Mouse (Mus musculus) myocyte (in vitro differentiated cells): ENCODE measurements at regions not wholly inside any gene's neighbourhood (a gene's known extent, or its start where the extent isn't known, plus 50 kb on each side); places are given as distances from the start of the nearest gene placed in this dataset.

Experiments
- H3K27me3 ChIP-seq: one replicate; pipeline ENCODE4 v1.6.1; 2011; ENCODE audit not compliant: control insufficient read depth, insufficient read depth, insufficient read length
- H3K36me3 ChIP-seq: one replicate; pipeline ENCODE4 v1.6.1; 2011; ENCODE audit not compliant: control insufficient read depth, insufficient read depth
- H3K4me2 ChIP-seq: one replicate; pipeline ENCODE4 v1.6.1; 2011; ENCODE audit warnings: low read depth, control low read depth
- H3K4me3 ChIP-seq: one replicate; pipeline ENCODE4 v1.5.1; 2011; ENCODE audit warnings: mild to moderate bottlenecking, control low read depth, moderate library complexity
- H3K79me2 ChIP-seq: one replicate; pipeline ENCODE4 v1.6.1; 2011; ENCODE audit not compliant: control insufficient read depth, insufficient read depth
- H3ac ChIP-seq: one replicate; pipeline ENCODE4 v1.6.1; 2011; ENCODE audit not compliant: control insufficient read depth, insufficient read length
- CEBPB ChIP-seq: IDR thresholded peaks from 2 replicates; pipeline ENCODE4 v1.6.1; 2011; ENCODE audit warnings: mild to moderate bottlenecking, moderate library complexity; ENCODE audit not compliant: poor library complexity, insufficient read depth, severe bottlenecking
- E2F4 ChIP-seq: IDR thresholded peaks from one replicate; pipeline ENCODE4 v1.6.1; 2011; ENCODE audit warnings: mild to moderate bottlenecking, control low read depth, moderate library complexity; ENCODE audit not compliant: insufficient read depth
- MAX ChIP-seq: IDR thresholded peaks from one replicate; pipeline ENCODE4 v1.6.1; 2011; ENCODE audit warnings: low read depth, mild to moderate bottlenecking, control low read depth
- MYOD1 ChIP-seq, 3 experiments: IDR thresholded peaks; one replicate each; pipeline ENCODE4 v1.6.1; 2011; ENCODE audit warnings: control low read depth in 2 of 3, low read depth in 2 of 3, mild to moderate bottlenecking in 2 of 3, moderate library complexity in 1 of 3; ENCODE audit not compliant: insufficient read length in 2 of 3, control insufficient read depth in 1 of 3
- MYOG ChIP-seq, 3 experiments: IDR thresholded peaks; one replicate each; pipeline ENCODE4 v1.6.1; 2011; ENCODE audit warnings: control low read depth in 2 of 3, low read depth in 2 of 3, mild to moderate bottlenecking in 2 of 3; ENCODE audit not compliant: insufficient read length in 2 of 3, control insufficient read depth in 1 of 3, insufficient read depth in 1 of 3
- POLR2A ChIP-seq: IDR thresholded peaks from one replicate; pipeline ENCODE4 v1.6.1; 2011; ENCODE audit warnings: low read depth, mild to moderate bottlenecking, control low read depth, moderate library complexity; ENCODE audit not compliant: insufficient read length
- POLR2AphosphoS2 ChIP-seq: IDR thresholded peaks from one replicate; pipeline ENCODE4 v1.6.1; 2011; ENCODE audit warnings: low read depth, control low read depth; ENCODE audit not compliant: insufficient read length
- REST ChIP-seq: IDR thresholded peaks from one replicate; pipeline ENCODE4 v1.6.1; 2011; ENCODE audit warnings: mild to moderate bottlenecking, control low read depth, moderate library complexity; ENCODE audit not compliant: insufficient read depth, insufficient read length
- SRF ChIP-seq: IDR thresholded peaks from one replicate; pipeline ENCODE4 v1.6.1; 2011; ENCODE audit warnings: low read depth; ENCODE audit not compliant: control insufficient read depth, insufficient read length
- TCF12 ChIP-seq: IDR thresholded peaks from one replicate; pipeline ENCODE4 v1.6.1; 2011; ENCODE audit warnings: mild to moderate bottlenecking, control low read depth; ENCODE audit not compliant: poor library complexity, insufficient read depth, severe bottlenecking
- TCF3 ChIP-seq: IDR thresholded peaks from one replicate; pipeline ENCODE4 v1.6.1; 2011; ENCODE audit warnings: low read depth, control low read depth; ENCODE audit not compliant: insufficient read length
- USF1 ChIP-seq: IDR thresholded peaks from one replicate; pipeline ENCODE4 v1.6.1; 2011; ENCODE audit warnings: low read depth, mild to moderate bottlenecking, control low read depth, moderate library complexity

DNA sequence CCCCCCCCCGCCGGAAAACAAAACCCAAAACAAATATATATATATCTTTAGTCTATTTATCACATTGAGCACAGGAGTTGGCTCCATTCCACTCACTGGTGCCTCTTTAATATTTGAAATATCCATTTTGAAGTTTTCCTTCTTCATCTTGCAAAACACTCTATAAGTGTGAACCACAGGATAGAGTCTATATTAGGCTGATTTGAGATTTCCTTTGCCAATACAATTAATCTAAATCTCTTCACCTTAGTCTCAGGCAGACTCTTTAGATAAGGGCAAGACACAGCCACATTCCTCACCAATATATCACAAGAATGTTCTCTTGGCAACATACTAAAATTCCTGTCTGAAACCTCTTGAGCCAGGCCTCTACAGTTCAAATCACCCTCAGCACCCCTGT, 282.1 kb upstream of the Mpdz start:
- TF ChIP-seq MYOG (IDR thresholded peaks at IDR 0.05; ENCODE audit: control insufficient read depth in 1 of 3, insufficient read depth in 1 of 3, insufficient read length in 2 of 3, low read depth in 2 of 3): no peak
- no peak for TF ChIP-seq MAX
- no peak for TF ChIP-seq SRF
- TF ChIP-seq REST: no peak
- TF ChIP-seq POLR2A: no peak
- no peak for TF ChIP-seq MYOD1 (IDR thresholded peaks at IDR 0.05; ENCODE audit: control insufficient read depth in 1 of 3, insufficient read length in 2 of 3, low read depth in 2 of 3)
- TF ChIP-seq USF1: no peak
- no peak for TF ChIP-seq CEBPB
- no peak for TF ChIP-seq POLR2AphosphoS2
- no peak for TF ChIP-seq TCF3
- TF ChIP-seq E2F4: no peak
- TF ChIP-seq TCF12: no peak
- Histone ChIP-seq H3K79me2 (no peaks in the 10 kb centered on the region), H3K4me2 (no peak overlapping the region), H3K36me3 (no peaks in the 10 kb centered on the region), H3ac (no peak overlapping the region), H3K4me3 (no peak overlapping the region), H3K27me3 (no peaks in the 10 kb centered on the region)

DNA sequence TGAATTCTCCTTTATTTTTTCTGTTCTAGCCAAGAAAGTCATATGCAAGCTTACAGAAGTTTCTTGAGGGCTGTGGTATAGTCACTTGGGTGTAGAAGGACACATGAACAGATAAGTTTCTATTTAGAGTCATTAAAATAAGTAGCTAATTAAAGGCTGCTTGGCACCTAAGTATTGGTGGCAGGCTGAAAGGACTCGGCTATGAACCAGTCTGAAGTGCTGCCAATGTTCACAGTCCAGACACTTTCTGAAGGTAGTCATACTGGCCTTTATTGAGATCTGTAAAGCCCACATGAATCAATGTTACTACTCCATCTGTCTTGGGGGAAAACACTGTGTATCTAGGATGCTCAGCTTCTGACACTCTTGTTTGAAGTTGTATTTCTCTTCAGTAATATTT, 269.8 kb upstream of the Mpdz start:
- no peaks in the 10 kb centered on the region for H3K79me2 ChIP-seq
- TF ChIP-seq CEBPB (no peak), SRF (no peak), USF1 (no peak), POLR2AphosphoS2 (no peak), MYOD1 (IDR thresholded peaks at IDR 0.05; ENCODE audit: control insufficient read depth in 1 of 3, insufficient read length in 2 of 3, low read depth in 2 of 3) (no peak), MAX (no peak), TCF3 (no peak), POLR2A (no peak), TCF12 (no peak), E2F4 (no peak), REST (no peak), MYOG (IDR thresholded peaks at IDR 0.05; ENCODE audit: control insufficient read depth in 1 of 3, insufficient read depth in 1 of 3, insufficient read length in 2 of 3, low read depth in 2 of 3) (no peak)
- H3K4me3 ChIP-seq: no peak overlapping the region
- no peak overlapping the region for H3ac ChIP-seq
- no peaks in the 10 kb centered on the region for H3K27me3 ChIP-seq
- no peak overlapping the region for H3K4me2 ChIP-seq
- no peaks in the 10 kb centered on the region for H3K36me3 ChIP-seq

DNA sequence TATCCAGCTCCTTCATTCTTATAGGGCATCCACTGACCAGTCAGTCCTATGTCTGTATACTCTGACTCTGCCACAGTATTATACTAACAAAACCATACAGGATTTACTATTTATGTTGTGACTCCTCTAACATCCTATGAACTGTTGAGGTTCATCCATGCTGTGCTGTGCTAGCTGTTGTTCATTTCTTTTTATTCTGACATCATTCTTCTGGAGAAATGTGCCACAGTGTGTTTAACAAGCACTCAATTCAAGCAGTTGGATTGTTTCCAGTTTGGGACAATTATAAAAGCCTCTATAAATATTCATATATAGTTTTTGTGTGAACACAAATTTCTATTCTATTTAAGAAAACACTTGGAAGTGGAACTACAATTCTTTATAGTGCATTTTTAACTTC, 252.6 kb upstream of the Mpdz start:
- no peak for TF ChIP-seq TCF12
- TF ChIP-seq REST: no peak
- no peak for TF ChIP-seq E2F4
- TF ChIP-seq SRF: no peak
- no peak for TF ChIP-seq TCF3

DNA sequence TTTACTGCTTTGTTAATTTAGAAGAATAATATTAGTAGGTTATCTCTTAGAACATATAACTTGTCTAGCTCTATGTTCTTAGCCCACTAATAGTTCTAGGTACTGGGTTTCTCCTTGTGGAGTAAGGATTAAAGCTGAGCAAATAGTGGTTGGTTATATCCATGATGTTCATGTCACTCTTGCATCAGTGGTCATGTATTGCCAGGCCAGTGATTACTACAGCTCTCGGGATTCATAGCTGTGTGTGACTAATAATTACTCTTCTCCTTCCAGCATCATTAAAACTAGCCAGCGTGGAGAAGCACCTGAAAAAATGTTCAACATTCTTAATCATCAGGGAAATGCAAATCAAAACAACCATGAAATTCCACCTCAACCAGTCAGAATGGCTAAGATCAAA, 234.6 kb upstream of the Mpdz start:
- no peak overlapping the region for H3ac ChIP-seq
- H3K4me2 ChIP-seq: no peak overlapping the region
- no peaks in the 10 kb centered on the region for H3K79me2 ChIP-seq
- TF ChIP-seq CEBPB (no peak), POLR2AphosphoS2 (no peak), POLR2A (no peak), TCF12 (no peak), REST (no peak), E2F4 (no peak), USF1 (no peak), MYOG (IDR thresholded peaks at IDR 0.05; ENCODE audit: control insufficient read depth in 1 of 3, insufficient read depth in 1 of 3, insufficient read length in 2 of 3, low read depth in 2 of 3) (no peak), SRF (no peak), TCF3 (no peak), MYOD1 (IDR thresholded peaks at IDR 0.05; ENCODE audit: control insufficient read depth in 1 of 3, insufficient read length in 2 of 3, low read depth in 2 of 3) (no peak), MAX (no peak)
- H3K4me3 ChIP-seq: no peak overlapping the region
- H3K27me3 ChIP-seq: no peaks in the 10 kb centered on the region
- H3K36me3 ChIP-seq: no peaks in the 10 kb centered on the region

More for the DNA sequence above, 252.6 kb upstream of the Mpdz start:
- Histone ChIP-seq H3K79me2 (no peaks in the 10 kb centered on the region), H3K27me3 (no peaks in the 10 kb centered on the region), H3K4me3 (no peak overlapping the region), H3K36me3 (no peaks in the 10 kb centered on the region), H3ac (no peak overlapping the region), H3K4me2 (no peak overlapping the region)

DNA sequence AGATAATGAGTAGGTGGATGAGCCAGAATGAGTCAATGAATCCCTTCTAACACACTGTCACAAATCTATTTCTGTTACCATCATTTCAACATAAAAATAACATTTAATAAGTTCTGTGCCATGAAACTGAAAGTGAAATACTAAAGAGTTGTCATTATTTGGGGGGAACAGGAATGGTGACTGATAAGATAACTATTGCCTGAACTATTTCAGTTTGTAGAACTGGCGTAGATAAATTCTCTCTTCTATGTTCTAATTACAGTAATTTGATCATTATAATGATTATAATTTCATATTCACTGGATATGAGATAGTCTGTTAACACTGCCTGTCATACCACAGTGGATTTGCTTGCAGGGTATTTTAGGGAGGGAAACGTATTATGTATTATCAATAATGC, 232.3 kb upstream of the Mpdz start:
- TF ChIP-seq SRF (no peak), TCF3 (no peak), USF1 (no peak), E2F4 (no peak), CEBPB (no peak), POLR2AphosphoS2 (no peak), TCF12 (no peak), MAX (no peak), REST (no peak), MYOD1 (IDR thresholded peaks at IDR 0.05; ENCODE audit: control insufficient read depth in 1 of 3, insufficient read length in 2 of 3, low read depth in 2 of 3) (no peak), POLR2A (no peak)
- Histone ChIP-seq H3K4me2 (peak overlapping the region; percentile 33), H3K79me2 (no peaks in the 10 kb centered on the region), H3K27me3 (no peaks in the 10 kb centered on the region), H3K36me3 (no peaks in the 10 kb centered on the region), H3K4me3 (no peak overlapping the region), H3ac (no peak overlapping the region)
